Mouse (Mus musculus): ENCODE data around the gene Lst1. TPM values are rescaled to one million over a fixed set of nuclear protein-coding genes. Genes with fewer than 3 reads are reported as not detected.

Gene Lst1
- total and polyA plus RNA-seq, 3 experiments, result 15.2 to 29.0 TPM; not detected in 1

- H3K36me3 ChIP-seq (ENCODE audit: control insufficient read depth in 1 of 2, insufficient read depth in 2 of 2, low read length in 2 of 2), result peaks cover 21 to 35% of the 10 kb centered on the region in 2 experiments
- H3K9ac ChIP-seq (ENCODE audit: control insufficient read depth, low read depth, low read length, poor library complexity, severe bottlenecking), result peak overlapping the region; percentile 81
- H3K9me3 ChIP-seq (replicated peaks; ENCODE audit: insufficient read depth, low read length), result no peaks in the 10 kb centered on the region
- H3K4me3 ChIP-seq (ENCODE audit: control insufficient read depth in 1 of 2, insufficient read depth in 1 of 2, low read depth in 2 of 2, low read length in 2 of 2), result peak overlapping the region; percentile 92 to 97
- no peak for DNase-seq (ENCODE audit: low read depth, low spot score)
- TF ChIP-seq CHD1 (IDR thresholded peaks at IDR 0.05; ENCODE audit: low read depth, low read length) (no peak), UBTF (IDR thresholded peaks at IDR 0.05; ENCODE audit: borderline replicate concordance, insufficient read depth, low read depth, low read length) (no peak), ZC3H11A (IDR thresholded peaks at IDR 0.05; ENCODE audit: low read depth, low read length) (no peak), POLR2AphosphoS5 (IDR thresholded peaks at IDR 0.05; ENCODE audit: borderline replicate concordance, low read depth, low read length) (no peak), NRF1 (IDR thresholded peaks at IDR 0.05; ENCODE audit: insufficient read depth, low read depth, low read length, poor library complexity, severe bottlenecking) (no peak), MYC (IDR thresholded peaks at IDR 0.05; ENCODE audit: low read depth, low read length) (no peak), JUND (IDR thresholded peaks at IDR 0.05; ENCODE audit: low read depth, low read length) (no peak), RAD21 (IDR thresholded peaks at IDR 0.05; ENCODE audit: low read depth, low read length) (no peak), TAL1 (IDR thresholded peaks at IDR 0.05; ENCODE audit: low read length) (no peak), CHD2 (IDR thresholded peaks at IDR 0.05; ENCODE audit: low read length) (no peak)
- no peaks in the 10 kb centered on the region for H3K27me3 ChIP-seq (ENCODE audit: control insufficient read depth in 1 of 2, insufficient read depth in 2 of 2, low read length in 2 of 2)
- peaks cover 3 to 13% of the 10 kb centered on the region in 2 experiments; a peak in 3 of 4 replicates for H3K4me1 ChIP-seq (ENCODE audit: control insufficient read depth in 1 of 2, insufficient read depth in 2 of 2, low read length in 2 of 2)
- no peak overlapping the region for H3K27ac ChIP-seq (ENCODE audit: control insufficient read depth, low read depth, low read length)
- H3K79me2 ChIP-seq (ENCODE audit: control insufficient read depth, insufficient read depth, low read length, poor library complexity), result peaks cover 62% of the 10 kb centered on the region
Measured at GRCm38 (mm10) chr17:35162730-35163129, 25.5 kb downstream of the Lst1 start.

- Histone ChIP-seq H3K27ac (ENCODE audit: control insufficient read depth, low read depth, low read length) (no peak overlapping the region), H3K27me3 (ENCODE audit: control insufficient read depth in 1 of 2, insufficient read depth in 2 of 2, low read length in 2 of 2) (no peaks in the 10 kb centered on the region), H3K79me2 (ENCODE audit: control insufficient read depth, insufficient read depth, low read length, poor library complexity) (peaks cover 66% of the 10 kb centered on the region), H3K4me1 (ENCODE audit: control insufficient read depth in 1 of 2, insufficient read depth in 2 of 2, low read length in 2 of 2) (peaks cover 3 to 13% of the 10 kb centered on the region in 2 experiments; a peak in 3 of 4 replicates), H3K36me3 (ENCODE audit: control insufficient read depth in 1 of 2, insufficient read depth in 2 of 2, low read length in 2 of 2) (peaks cover 21 to 38% of the 10 kb centered on the region in 2 experiments), H3K4me3 (ENCODE audit: control insufficient read depth in 1 of 2, insufficient read depth in 1 of 2, low read depth in 2 of 2, low read length in 2 of 2) (no peak overlapping the region), H3K9ac (ENCODE audit: control insufficient read depth, low read depth, low read length, poor library complexity, severe bottlenecking) (no peak overlapping the region), H3K9me3 (replicated peaks; ENCODE audit: insufficient read depth, low read length) (no peaks in the 10 kb centered on the region)
- no peak for TF ChIP-seq TAL1 (IDR thresholded peaks at IDR 0.05; ENCODE audit: low read length)
- no peak for TF ChIP-seq ZNF384 (IDR thresholded peaks at IDR 0.05; ENCODE audit: low read depth, low read length)
- no peak for TF ChIP-seq MYC (IDR thresholded peaks at IDR 0.05; ENCODE audit: low read depth, low read length)
- no peak for TF ChIP-seq ZC3H11A (IDR thresholded peaks at IDR 0.05; ENCODE audit: low read depth, low read length)
- TF ChIP-seq POLR2AphosphoS2 (IDR thresholded peaks at IDR 0.05; ENCODE audit: low read length), result no peak
- no peak for TF ChIP-seq MAFK (IDR thresholded peaks at IDR 0.05; ENCODE audit: borderline replicate concordance, low read depth, low read length)
- no peak for TF ChIP-seq SIN3A (IDR thresholded peaks at IDR 0.05; ENCODE audit: low read length)
- TF ChIP-seq JUND (IDR thresholded peaks at IDR 0.05; ENCODE audit: low read depth, low read length), result no peak
- TF ChIP-seq MEF2A (IDR thresholded peaks at IDR 0.05; ENCODE audit: extremely low read depth, insufficient replicate concordance, low read depth, low read length, poor library complexity, severe bottlenecking), result no peak
- no peak for TF ChIP-seq GABPA (IDR thresholded peaks at IDR 0.05; ENCODE audit: low read depth, low read length)
- no peak for TF ChIP-seq MAZ (IDR thresholded peaks at IDR 0.05; ENCODE audit: low read depth, low read length)
- DNase-seq (ENCODE audit: low read depth, low spot score), result no peak
Measured at GRCm38 (mm10) chr17:35162121-35162520, 26.1 kb downstream of the Lst1 start.

All from MEL (cell line).